Mouse (Mus musculus) liver, embryonic 14.5 days (tissue): ENCODE data around the gene Dync1li1. TPM values are rescaled to one million over a fixed set of nuclear protein-coding genes. Genes with fewer than 3 reads are reported as not detected.

ENCODE experiments used
- ATAC-seq: fragments of 200-750 bp; cut with Nextera tagmentation; 2 replicates; pipeline ENCODE4 v1.8.0; 2017; ENCODE audit warnings: moderate number of reproducible peaks, mild to moderate bottlenecking, moderate library complexity; ENCODE audit not compliant: insufficient read depth
- DNase-seq, 3 experiments: peaks; one replicate each; pipeline ENCODE4 v3.0.0-alpha.2; 2012 to 2013; ENCODE audit warnings: low read depth in 3 of 3, low spot score in 3 of 3
- H3K27ac ChIP-seq: fragments of 300-500 bp; sonication (generic); 2 replicates; pipeline ENCODE4 v1.5.1; 2014; ENCODE audit warnings: moderate library complexity, mild to moderate bottlenecking, control low read depth, inconsistent platforms
- H3K27me3 ChIP-seq: fragments of 300-500 bp; sonication (generic); 2 replicates; pipeline ENCODE4 v1.6.1; 2014; ENCODE audit warnings: mild to moderate bottlenecking, low read length, moderate library complexity; ENCODE audit not compliant: control insufficient read depth, insufficient read depth
- H3K36me3 ChIP-seq: fragments of 300-500 bp; sonication (generic); replicated peaks from 2 replicates; pipeline ENCODE4 v1.6.1; 2014; ENCODE audit warnings: low read depth; ENCODE audit not compliant: control insufficient read depth, insufficient read depth
- H3K4me1 ChIP-seq, 2 experiments: fragments of 200-500 bp in 1 of 2; fragments of 300-500 bp in 1 of 2; sonication (generic) in 1 of 2; replicated peaks; 2 replicates each; pipeline ENCODE4 v1.6.1; 2012 to 2014; ENCODE audit warnings: antibody characterized with exemption in 1 of 2, inconsistent platforms in 1 of 2, low read length in 1 of 2; ENCODE audit not compliant: control insufficient read depth in 2 of 2, insufficient read depth in 2 of 2
- H3K4me2 ChIP-seq: fragments of 300-500 bp; sonication (generic); 2 replicates; pipeline ENCODE4 v1.6.1; 2014; ENCODE audit warnings: low read depth, mild to moderate bottlenecking, control low read depth, moderate library complexity
- H3K4me3 ChIP-seq, 2 experiments: fragments of 200-500 bp in 1 of 2; fragments of 300-500 bp in 1 of 2; sonication (generic) in 1 of 2; 2 replicates each; pipeline ENCODE4 v1.5.1; 2012 to 2014; ENCODE audit warnings: low read depth in 2 of 2, low read length in 2 of 2, mild to moderate bottlenecking in 2 of 2, control low read depth in 1 of 2, inconsistent platforms in 1 of 2, moderate library complexity in 1 of 2; ENCODE audit not compliant: insufficient read depth in 1 of 2
- H3K9ac ChIP-seq: fragments of 300-500 bp; sonication (generic); replicated peaks from 2 replicates; pipeline ENCODE4 v1.6.1; 2014; ENCODE audit warnings: mild to moderate bottlenecking, control low read depth, moderate library complexity
- H3K9me3 ChIP-seq: fragments of 300-500 bp; sonication (generic); 2 replicates; pipeline ENCODE4 v1.6.1; 2016; ENCODE audit warnings: low read length, mixed read lengths; ENCODE audit not compliant: control insufficient read depth
- CTCF ChIP-seq: IDR thresholded peaks from 2 replicates; pipeline ENCODE4 v1.5.1; 2016; ENCODE audit warnings: antibody characterized with exemption, low read depth, control low read depth
- EP300 ChIP-seq: IDR thresholded peaks from 2 replicates; pipeline ENCODE4 v1.6.1; 2016; ENCODE audit warnings: antibody characterized with exemption, low read depth
- WGBS: fragments of 180-500 bp; shearing (Covaris S2); extraction: QIAGEN DNeasy Blood & Tissue Kit; methylation state at CpG from one replicate; pipeline ENCODE4 v1.1.7; 2014; ENCODE audit not compliant: insufficient replicate concordance; 5-methylcytosine and 5-hydroxymethylcytosine counted together
- polyA plus RNA-seq, 2 experiments: library from polyadenylated mRNA; depleted of rRNA in 1 of 2; stranded (reverse) in 1 of 2; unstranded in 1 of 2; fragments of >200 nt; fragmentation: Nextera tagmentation in 1 of 2; extraction: Ambion mirVana in 1 of 2; gene quantifications; 2 replicates each; pipeline versions ENCODE4 v1.2.1 to v1.2.3; 2012 to 2014

Dync1li1 gene
- polyA plus RNA-seq, 2 experiments: 10.3 to 10.8 TPM

DNA sequence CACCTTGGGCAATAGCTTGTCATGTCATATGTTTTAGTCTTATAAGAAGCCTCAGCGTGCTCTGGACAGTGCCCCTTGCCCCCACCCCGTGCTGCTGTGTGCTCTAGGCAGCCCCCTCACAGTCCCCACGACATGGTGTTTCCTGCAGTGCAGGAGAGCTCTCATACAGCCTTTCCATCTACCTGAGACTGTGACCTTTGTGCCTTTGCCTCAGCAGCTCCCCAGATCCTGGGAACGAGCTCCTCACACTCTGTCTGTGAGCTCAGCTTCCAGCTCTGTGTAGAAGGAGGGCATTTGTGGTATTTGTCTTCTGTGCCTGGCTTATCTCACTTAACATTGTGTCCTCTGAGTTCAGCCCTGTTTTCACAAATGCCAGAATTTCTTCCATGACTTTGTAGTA, 13.3 kb downstream of the Dync1li1 start:
- Histone ChIP-seq H3K4me2 (no peak overlapping the region), H3K9ac (no peak overlapping the region), H3K27ac (no peak overlapping the region), H3K36me3 (peaks cover 2% of the 10 kb centered on the region; the same call in 1 of the 2 replicates), H3K9me3 (no peaks in the 10 kb centered on the region), H3K4me3 (no peak overlapping the region), H3K27me3 (no peaks in the 10 kb centered on the region), H3K4me1 (peaks cover 0 to 3% of the 10 kb centered on the region in 2 experiments; a peak in 1 of 4 replicates)
- DNase-seq (no peak), ATAC-seq (no peak)
- WGBS: 80% methylated on average over 4 of the region's 4 CpGs
- TF ChIP-seq CTCF (no peak), EP300 (no peak)

- Histone ChIP-seq H3K9me3 (no peaks in the 10 kb centered on the region), H3K4me1 (no peaks in the 10 kb centered on the region), H3K4me3 (no peak overlapping the region), H3K36me3 (peaks cover 12% of the 10 kb centered on the region), H3K27ac (no peak overlapping the region), H3K27me3 (no peaks in the 10 kb centered on the region), H3K4me2 (no peak overlapping the region), H3K9ac (no peak overlapping the region)
- ATAC-seq: no peak
- no peak for TF ChIP-seq EP300
- TF ChIP-seq CTCF: no peak
- WGBS: 80% methylated on average over 4 of the region's 4 CpGs
- DNase-seq: no peak
These were observed 19.2 kb downstream of the Dync1li1 start for GRCm38 (mm10) chr9:114707805-114708204.

GRCm38 (mm10) chr9:114710345-114710744, 21.8 kb downstream of the Dync1li1 start:
- Histone ChIP-seq H3K4me2 (no peak overlapping the region), H3K4me1 (no peaks in the 10 kb centered on the region), H3K36me3 (peaks cover 19% of the 10 kb centered on the region), H3K4me3 (no peak overlapping the region), H3K9me3 (no peaks in the 10 kb centered on the region), H3K27ac (no peak overlapping the region), H3K27me3 (no peaks in the 10 kb centered on the region), H3K9ac (no peak overlapping the region)
- peak; percentile 66 for TF ChIP-seq CTCF
- no peak for TF ChIP-seq EP300
- ATAC-seq (no peak), DNase-seq (no peak)
- WGBS: 64% methylated on average over 7 of the region's 7 CpGs

- 87% methylated on average over 7 of the region's 7 CpGs for WGBS
- Histone ChIP-seq H3K27me3 (no peaks in the 10 kb centered on the region), H3K36me3 (peaks cover 27% of the 10 kb centered on the region), H3K4me2 (no peak overlapping the region), H3K9ac (no peak overlapping the region), H3K27ac (no peak overlapping the region), H3K9me3 (no peaks in the 10 kb centered on the region), H3K4me1 (no peaks in the 10 kb centered on the region), H3K4me3 (no peak overlapping the region)
- ATAC-seq: no peak
- no peak for DNase-seq
- TF ChIP-seq CTCF: no peak
- TF ChIP-seq EP300: no peak
These were observed 24.9 kb downstream of the Dync1li1 start for GRCm38 (mm10) chr9:114713481-114713880.

- WGBS: 80% methylated on average over 18 of the region's 18 CpGs
- no peak overlapping the region for H3K4me3 ChIP-seq
- H3K36me3 ChIP-seq: peaks cover 18% of the 10 kb centered on the region
- H3K9ac ChIP-seq: no peak overlapping the region
- ATAC-seq: no peak
- no peak for DNase-seq
- no peak overlapping the region for H3K4me2 ChIP-seq
- H3K27ac ChIP-seq: no peak overlapping the region
- H3K4me1 ChIP-seq: no peaks in the 10 kb centered on the region
- no peaks in the 10 kb centered on the region for H3K27me3 ChIP-seq
- H3K9me3 ChIP-seq: no peaks in the 10 kb centered on the region
- TF ChIP-seq CTCF: no peak
These were observed 28.2 kb downstream of the Dync1li1 start for GRCm38 (mm10) chr9:114716677-114717331.
